Mouse (Mus musculus) lung, postnatal 0 days (tissue): ENCODE data around the gene Zswim8.

Source experiments
- CTCF ChIP-seq: IDR thresholded peaks from 2 replicates; pipeline ENCODE4 v1.5.1; 2016; ENCODE audit warnings: antibody characterized with exemption, mild to moderate bottlenecking
- EP300 ChIP-seq: IDR thresholded peaks from 2 replicates; pipeline ENCODE4 v1.6.1; 2016; ENCODE audit warnings: antibody characterized with exemption, mild to moderate bottlenecking, control low read depth

- TF ChIP-seq CTCF (no peak), EP300 (no peak)
Measured at GRCm38 (mm10) chr14:20659687-20660086, 47.7 kb upstream of the Zswim8 start.
